Mouse (Mus musculus) C2C12 (cell line): ENCODE measurements around the gene Fhit. TPM values are rescaled to one million over a fixed set of nuclear protein-coding genes. Genes with fewer than 3 reads are reported as not detected.

Source experiments
- H3K27me3 ChIP-seq: one replicate; pipeline ENCODE4 v1.6.1; 2011; ENCODE audit not compliant: control insufficient read depth, insufficient read depth, insufficient read length
- H3K36me3 ChIP-seq: one replicate; pipeline ENCODE4 v1.6.1; 2011; ENCODE audit not compliant: control insufficient read depth, insufficient read depth
- H3K4me3 ChIP-seq: one replicate; pipeline ENCODE4 v1.5.1; 2011; ENCODE audit warnings: mild to moderate bottlenecking, control low read depth; ENCODE audit not compliant: poor library complexity, insufficient read depth, severe bottlenecking
- H3K79me2 ChIP-seq: one replicate; pipeline ENCODE4 v1.6.1; 2011; ENCODE audit not compliant: control insufficient read depth, insufficient read depth
- H3K79me3 ChIP-seq: one replicate; pipeline ENCODE4 v1.6.1; 2011; ENCODE audit warnings: low read depth, control low read depth
- H3ac ChIP-seq: one replicate; pipeline ENCODE3; 2011; ENCODE audit warnings: low read depth; ENCODE audit not compliant: control insufficient read depth, insufficient read length
- CEBPB ChIP-seq: IDR thresholded peaks from one replicate; pipeline ENCODE4 v1.6.1; 2011; ENCODE audit warnings: low read depth, mild to moderate bottlenecking, control low read depth, moderate library complexity
- CTCF ChIP-seq: IDR thresholded peaks from one replicate; pipeline ENCODE4 v1.5.1; 2011; ENCODE audit not compliant: control insufficient read depth, insufficient read depth, insufficient read length
- FOSL1 ChIP-seq: IDR thresholded peaks from one replicate; pipeline ENCODE4 v1.8.0; 2011; ENCODE audit warnings: mild to moderate bottlenecking, low read length; ENCODE audit not compliant: poor library complexity, insufficient read depth, severe bottlenecking
- MAX ChIP-seq: IDR thresholded peaks from one replicate; pipeline ENCODE4 v1.6.1; 2011; ENCODE audit warnings: mild to moderate bottlenecking, control low read depth
- MYOD1 ChIP-seq: IDR thresholded peaks from one replicate; pipeline ENCODE4 v1.6.1; 2011; ENCODE audit warnings: low read depth; ENCODE audit not compliant: control insufficient read depth, insufficient read length
- MYOG ChIP-seq: IDR thresholded peaks from one replicate; pipeline ENCODE4 v1.6.1; 2011; ENCODE audit not compliant: control insufficient read depth, insufficient read length; ENCODE audit errors: extremely low read depth
- USF1 ChIP-seq: IDR thresholded peaks from one replicate; pipeline ENCODE4 v1.6.1; 2011; ENCODE audit warnings: low read depth, mild to moderate bottlenecking, control low read depth, moderate library complexity
- polyA plus RNA-seq: library from polyadenylated mRNA; unstranded; fragments of >200 nt; fragmentation: generic; extraction: Trizol; gene quantifications from one replicate; pipeline ENCODE4 v1.2.1, GENCODE M21; 2012; ENCODE audit warnings: missing spikeins

Gene Fhit
- polyA plus RNA-seq, 1 experiment: not detected

GRCm38 (mm10) chr14:9974402-9974801 lies 1187.4 kb downstream of the Fhit start:
- H3K36me3 ChIP-seq: no peaks in the 10 kb centered on the region
- TF ChIP-seq MYOD1: no peak
- no peak for TF ChIP-seq FOSL1
- TF ChIP-seq CEBPB: no peak
- TF ChIP-seq CTCF: no peak
- TF ChIP-seq USF1: no peak
- TF ChIP-seq MAX: no peak
- no peak for TF ChIP-seq MYOG
- H3K79me3 ChIP-seq: no peaks in the 10 kb centered on the region
- no peak overlapping the region for H3K4me3 ChIP-seq
- no peaks in the 10 kb centered on the region for H3K79me2 ChIP-seq
- H3ac ChIP-seq: no peak overlapping the region
- H3K27me3 ChIP-seq: no peaks in the 10 kb centered on the region

GRCm38 (mm10) chr14:9963853-9964252 lies 1198.0 kb downstream of the Fhit start:
- TF ChIP-seq CTCF: no peak
- TF ChIP-seq MYOD1: no peak
- no peak for TF ChIP-seq MYOG
- no peak for TF ChIP-seq CEBPB
- no peak for TF ChIP-seq FOSL1
- no peak for TF ChIP-seq MAX
- no peak for TF ChIP-seq USF1

GRCm38 (mm10) chr14:9960396-9960795 lies 1201.4 kb downstream of the Fhit start:
- no peak for TF ChIP-seq MAX
- TF ChIP-seq CEBPB: no peak
- TF ChIP-seq USF1: no peak
- no peak for TF ChIP-seq FOSL1
- TF ChIP-seq MYOD1: no peak
- no peak for TF ChIP-seq CTCF
- TF ChIP-seq MYOG: no peak
- H3ac ChIP-seq: no peak overlapping the region

More at GRCm38 (mm10) chr14:9963853-9964252, 1198.0 kb downstream of the Fhit start:
- Histone ChIP-seq H3K79me2 (no peaks in the 10 kb centered on the region), H3K36me3 (no peaks in the 10 kb centered on the region), H3K27me3 (no peaks in the 10 kb centered on the region), H3K79me3 (no peaks in the 10 kb centered on the region), H3K4me3 (no peak overlapping the region), H3ac (no peak overlapping the region)

GRCm38 (mm10) chr14:9899494-9899893 lies 1262.3 kb downstream of the Fhit start:
- Histone ChIP-seq H3K36me3 (no peaks in the 10 kb centered on the region), H3K79me3 (no peaks in the 10 kb centered on the region)
- TF ChIP-seq CTCF (no peak), USF1 (no peak), MYOD1 (no peak), FOSL1 (no peak), CEBPB (no peak), MYOG (no peak), MAX (no peak)

More at GRCm38 (mm10) chr14:9960396-9960795, 1201.4 kb downstream of the Fhit start:
- no peaks in the 10 kb centered on the region for H3K36me3 ChIP-seq
- H3K79me3 ChIP-seq: no peaks in the 10 kb centered on the region
- no peaks in the 10 kb centered on the region for H3K79me2 ChIP-seq
- H3K4me3 ChIP-seq: no peak overlapping the region
- H3K27me3 ChIP-seq: no peaks in the 10 kb centered on the region

GRCm38 (mm10) chr14:9896556-9896955 lies 1265.3 kb downstream of the Fhit start:
- no peak for TF ChIP-seq MYOD1
- no peak for TF ChIP-seq MYOG
- TF ChIP-seq USF1: no peak
- TF ChIP-seq FOSL1: no peak
- no peaks in the 10 kb centered on the region for H3K36me3 ChIP-seq
- no peaks in the 10 kb centered on the region for H3K79me2 ChIP-seq
- no peaks in the 10 kb centered on the region for H3K27me3 ChIP-seq
- H3ac ChIP-seq: no peak overlapping the region
- no peaks in the 10 kb centered on the region for H3K79me3 ChIP-seq
- H3K4me3 ChIP-seq: no peak overlapping the region

More at GRCm38 (mm10) chr14:9899494-9899893, 1262.3 kb downstream of the Fhit start:
- Histone ChIP-seq H3K4me3 (no peak overlapping the region), H3ac (no peak overlapping the region), H3K79me2 (no peaks in the 10 kb centered on the region), H3K27me3 (no peaks in the 10 kb centered on the region)

- no peak for TF ChIP-seq MAX
- TF ChIP-seq USF1: no peak
- TF ChIP-seq CEBPB: no peak
- no peak for TF ChIP-seq CTCF
- no peak for TF ChIP-seq MYOG
- TF ChIP-seq FOSL1: no peak
- no peak for TF ChIP-seq MYOD1
Observed at GRCm38 (mm10) chr14:9852041-9852440, 1309.8 kb downstream of the Fhit start.

More at GRCm38 (mm10) chr14:9852041-9852440, 1309.8 kb downstream of the Fhit start:
- Histone ChIP-seq H3K36me3 (no peaks in the 10 kb centered on the region), H3K27me3 (no peaks in the 10 kb centered on the region), H3K4me3 (no peak overlapping the region), H3K79me3 (no peaks in the 10 kb centered on the region), H3ac (no peak overlapping the region), H3K79me2 (no peaks in the 10 kb centered on the region)
